Comparison of ENCODE assay signal across 22 mouse cellular contexts in the genomic region with DNA sequence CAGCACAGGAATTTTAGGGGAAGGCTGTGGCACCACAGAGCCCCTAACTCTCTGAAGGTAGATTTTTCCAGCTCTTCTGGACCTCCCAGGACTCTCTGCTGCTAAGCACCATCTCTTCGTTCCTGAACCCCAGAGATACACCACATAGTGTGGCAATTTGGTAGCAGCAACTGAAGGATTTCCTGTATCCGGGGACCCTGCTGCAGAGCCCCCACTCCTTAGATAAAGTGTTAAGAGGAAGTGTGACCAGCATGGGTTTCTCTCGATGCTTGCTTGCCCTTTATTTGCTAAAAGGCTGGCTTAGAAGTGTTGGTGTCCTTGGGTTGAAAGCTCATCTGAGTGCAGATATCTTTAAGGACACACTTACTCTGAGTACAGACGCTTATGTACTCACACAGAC.
"Had no signal": no experiment of that assay in that cellular context is flagged by ENCODE, and none has a peak within 500 bp of the region (broad histone marks: within the 10 kb centered on the region; RNA-seq: fewer than 3 reads in every experiment).

No protein-coding gene starts in this region.

- H3K36me3 ChIP-seq: kidney, embryonic 15.5 days; limb, embryonic 13.5 days; liver, embryonic 12.5 days; liver, embryonic 15.5 days; neural tube, embryonic 12.5 days; neural tube, embryonic 15.5 days; stomach, embryonic 15.5 days had no signal

- ATAC-seq: liver, embryonic 12.5 days had no signal

- H3K9me3 ChIP-seq: kidney, embryonic 15.5 days; limb, embryonic 13.5 days; liver, embryonic 12.5 days; liver, embryonic 15.5 days; neural tube, embryonic 12.5 days; neural tube, embryonic 15.5 days; stomach, embryonic 15.5 days had no signal

- DNase-seq: kidney, adult 8-10 months; kidney, postnatal 10 days; kidney, postnatal 36 days; layer of hippocampus, postnatal 36 days; liver; lung, adult 2 months; lung, postnatal 14 days; lung, postnatal 4 days; midbrain, embryonic 14.5 days; retina, postnatal 1 day; right cerebral cortex, postnatal 25 days; spleen, adult 18-20 months; thymus, postnatal 25 days had no signal

- H3K27me3 ChIP-seq: kidney, embryonic 15.5 days; limb, embryonic 13.5 days; liver, embryonic 12.5 days; liver, embryonic 15.5 days; neural tube, embryonic 12.5 days; neural tube, embryonic 15.5 days; stomach, embryonic 15.5 days had no signal

- H3K27ac ChIP-seq: kidney, embryonic 15.5 days; left cerebral cortex, adult 2 months; limb, embryonic 13.5 days; liver, embryonic 12.5 days; liver, embryonic 15.5 days; neural tube, embryonic 12.5 days; neural tube, embryonic 15.5 days; stomach, embryonic 15.5 days had no signal

- H3K9ac ChIP-seq: kidney, embryonic 15.5 days; limb, embryonic 13.5 days; liver, embryonic 12.5 days; liver, embryonic 15.5 days; neural tube, embryonic 12.5 days; neural tube, embryonic 15.5 days; stomach, embryonic 15.5 days had no signal

- H3K4me2 ChIP-seq: kidney, embryonic 15.5 days; limb, embryonic 13.5 days; liver, embryonic 12.5 days; liver, embryonic 15.5 days; midbrain, embryonic 11.5 days; neural tube, embryonic 12.5 days; neural tube, embryonic 15.5 days; stomach, embryonic 15.5 days had no signal

- H3K4me3 ChIP-seq: kidney, embryonic 15.5 days; left cerebral cortex, adult 2 months; limb, embryonic 13.5 days; liver, embryonic 12.5 days; liver, embryonic 15.5 days; neural tube, embryonic 12.5 days; neural tube, embryonic 15.5 days; stomach, embryonic 15.5 days had no signal

- H3K4me1 ChIP-seq: kidney, embryonic 15.5 days; limb, embryonic 13.5 days; liver, embryonic 12.5 days; liver, embryonic 15.5 days; neural tube, embryonic 12.5 days; neural tube, embryonic 15.5 days; stomach, embryonic 15.5 days had no signal
